Comparison of ENCODE assay signal across 22 mouse cellular contexts in the genomic region with DNA sequence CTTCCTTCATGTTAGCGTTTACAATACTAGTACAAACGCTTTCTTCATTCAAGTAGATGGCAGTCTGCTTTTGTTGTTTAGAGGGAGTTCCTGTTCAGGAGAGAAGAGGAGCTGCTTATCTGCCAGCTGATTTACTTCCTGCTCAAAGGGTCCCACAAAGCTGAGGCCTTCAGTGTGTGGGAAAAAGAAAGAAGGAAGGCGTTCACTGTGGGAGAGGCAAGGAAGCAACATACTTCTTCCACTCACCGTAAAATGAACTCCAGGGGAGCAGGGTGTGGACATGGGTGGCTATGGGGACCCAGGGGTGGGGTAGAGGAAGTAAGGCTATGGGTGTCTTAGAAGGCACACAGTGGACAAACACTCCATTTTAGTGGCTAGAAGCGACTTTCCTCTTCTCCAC. TPM values are rescaled to one million over a fixed set of nuclear protein-coding genes. Genes with fewer than 3 reads are reported as not detected.
A peak's percentile ranks its signal among the peaks of the same experiment; 100 is the strongest.
DNase-seq lines count a peak whose midpoint lies in the region; ATAC-seq and TF ChIP-seq lines count a peak whose summit lies in the region.
"Had no signal": no experiment of that assay in that cellular context is flagged by ENCODE, and none has a peak within 500 bp of the region (broad histone marks: within the 10 kb centered on the region; RNA-seq: fewer than 3 reads in every experiment).

No protein-coding gene starts in this region.

- no peaks in the 10 kb centered on the region for H3K79me2 ChIP-seq in MEL (ENCODE audit: control insufficient read depth, insufficient read depth, low read length, poor library complexity)

- DNase-seq in heart, postnatal 0 days (ENCODE audit: low spot score), result no peak
- DNase-seq in heart, postnatal 10 days, result no peak
- DNase-seq in MEL (ENCODE audit: low read depth, low spot score), result peak; percentile 46
- peak; percentile 24 to 29 for DNase-seq in lung, postnatal 4 days
- DNase-seq in natural killer cell, adult 2 months (ENCODE audit: low spot score in 2 of 2), result no peak
- DNase-seq in urinary bladder, postnatal 36 days (ENCODE audit: low spot score in 2 of 2), result no peak
- DNase-seq in cerebellum, postnatal 25 days, result no peak
- DNase-seq: adrenal gland, adult 8-10 months; cerebellum, adult 18-20 months; heart, adult 2 months; thymus, adult 18-20 months had no signal

- no peak overlapping the region for H3K4me2 ChIP-seq in heart, postnatal 0 days (ENCODE audit: low read depth, low read length)
- H3K4me2 ChIP-seq: forebrain, embryonic 12.5 days; hindbrain, embryonic 13.5 days; limb, embryonic 13.5 days; liver, embryonic 15.5 days had no signal

- TF ChIP-seq EP300 in heart, postnatal 0 days (IDR thresholded peaks at IDR 0.05; ENCODE audit: low read depth), result no peak
- no peak for TF ChIP-seq EP300 in MEL (IDR thresholded peaks at IDR 0.05; ENCODE audit: low read depth in 1 of 2, low read length in 2 of 2)

- no peaks in the 10 kb centered on the region for H3K36me3 ChIP-seq in heart, postnatal 0 days (replicated peaks; ENCODE audit: control insufficient read depth, insufficient read depth, low read length)
- H3K36me3 ChIP-seq in MEL (ENCODE audit: control insufficient read depth in 1 of 2, insufficient read depth in 2 of 2, low read length in 2 of 2), result peaks cover 0 to 2% of the 10 kb centered on the region in 2 experiments; a peak in 1 of 4 replicates
- H3K36me3 ChIP-seq: forebrain, embryonic 12.5 days; hindbrain, embryonic 13.5 days; limb, embryonic 13.5 days; liver, embryonic 15.5 days had no signal

- H3K9ac ChIP-seq in heart, postnatal 0 days (replicated peaks; ENCODE audit: low read depth, low read length), result no peak overlapping the region
- no peak overlapping the region; the same call in 1 of the 2 replicates for H3K9ac ChIP-seq in MEL (ENCODE audit: control insufficient read depth, low read depth, low read length, poor library complexity, severe bottlenecking)
- H3K9ac ChIP-seq: forebrain, embryonic 12.5 days; hindbrain, embryonic 13.5 days; limb, embryonic 13.5 days; liver, embryonic 15.5 days had no signal

- H3K4me3 ChIP-seq in heart, postnatal 0 days (ENCODE audit: low read depth, low read length), result no peak overlapping the region
- H3K4me3 ChIP-seq in MEL (ENCODE audit: control insufficient read depth in 1 of 2, insufficient read depth in 1 of 2, low read depth in 2 of 2, low read length in 2 of 2), result no peak overlapping the region
- H3K4me3 ChIP-seq: forebrain, embryonic 12.5 days; heart, adult 2 months; hindbrain, embryonic 13.5 days; left cerebral cortex, adult 2 months; limb, embryonic 13.5 days; liver, embryonic 15.5 days had no signal

- no peaks in the 10 kb centered on the region for H3K27me3 ChIP-seq in heart, postnatal 0 days (ENCODE audit: control insufficient read depth, insufficient read depth, low read length)
- H3K27me3 ChIP-seq in MEL (ENCODE audit: control insufficient read depth in 1 of 2, insufficient read depth in 2 of 2, low read length in 2 of 2), result peaks cover 0 to 2% of the 10 kb centered on the region in 2 experiments; a peak in 1 of 4 replicates
- H3K27me3 ChIP-seq: forebrain, embryonic 12.5 days; hindbrain, embryonic 13.5 days; limb, embryonic 13.5 days; liver, embryonic 15.5 days had no signal

- H3K9me3 ChIP-seq in heart, postnatal 0 days (replicated peaks; ENCODE audit: control insufficient read depth, low read length), result no peaks in the 10 kb centered on the region
- H3K9me3 ChIP-seq in MEL (replicated peaks; ENCODE audit: insufficient read depth, low read length), result no peaks in the 10 kb centered on the region
- H3K9me3 ChIP-seq: hindbrain, embryonic 13.5 days; liver, embryonic 15.5 days had no signal

- TF ChIP-seq RAD21 in MEL (IDR thresholded peaks at IDR 0.05; ENCODE audit: low read depth, low read length), result no peak

- 59% methylated on average over 5 of the region's 5 CpGs for WGBS in heart, postnatal 0 days

- intact Hi-C loops in heart, postnatal 10 days (cut with DNase I), result no loop called here

- peaks cover 4% of the 10 kb centered on the region; the same call in 1 of the 2 replicates for H3K4me1 ChIP-seq in heart, postnatal 0 days (ENCODE audit: control insufficient read depth, insufficient read depth)
- peaks cover 0 to 3% of the 10 kb centered on the region in 2 experiments; a peak in 2 of 4 replicates for H3K4me1 ChIP-seq in MEL (ENCODE audit: control insufficient read depth in 1 of 2, insufficient read depth in 2 of 2, low read length in 2 of 2)
- H3K4me1 ChIP-seq: forebrain, embryonic 12.5 days; hindbrain, embryonic 13.5 days; liver, embryonic 15.5 days had no signal

- TF ChIP-seq CTCF in heart, postnatal 0 days (IDR thresholded peaks at IDR 0.05; ENCODE audit: low read depth), result no peak
- TF ChIP-seq CTCF in MEL (IDR thresholded peaks at IDR 0.05 in 2 of 3, conservative IDR thresholded peaks at IDR 0.05 in 1 of 3; ENCODE audit: control insufficient read depth in 1 of 3, insufficient read depth in 1 of 3, low read depth in 2 of 3, low read length in 3 of 3, poor library complexity in 1 of 3, severe bottlenecking in 1 of 3), result no peak

- H3K27ac ChIP-seq in heart, postnatal 0 days (ENCODE audit: low read depth), result peak overlapping the region; percentile 38; the same call in 1 of the 2 replicates
- no peak overlapping the region for H3K27ac ChIP-seq in MEL (ENCODE audit: control insufficient read depth, low read depth, low read length)
- H3K27ac ChIP-seq: forebrain, embryonic 12.5 days; heart, adult 2 months; hindbrain, embryonic 13.5 days; left cerebral cortex, adult 2 months; limb, embryonic 13.5 days; liver, embryonic 15.5 days had no signal

- no peak for ATAC-seq in heart, postnatal 0 days (ENCODE audit: insufficient read depth, low read depth)
- ATAC-seq in hematopoietic stem cell, adult 5-6 weeks (replicated peaks in 1 of 2; ENCODE audit: insufficient read depth in 1 of 2, low FRiP score in 2 of 2, low TSS enrichment in 1 of 2, low read depth in 1 of 2, poor library complexity in 2 of 2, severe bottlenecking in 2 of 2), result peak; percentile 37 to 60; a peak in 2 of 4 replicates

- TF ChIP-seq POLR2A in MEL (IDR thresholded peaks at IDR 0.05; ENCODE audit: control insufficient read depth in 1 of 2, insufficient read depth in 1 of 2, low read depth in 1 of 2, low read length in 2 of 2, poor library complexity in 1 of 2), result no peak

TF ChIP-seq in MEL, 35 proteins besides CTCF, POLR2A, EP300 and RAD21:
- TF ChIP-seq MAX (IDR thresholded peaks at IDR 0.05; ENCODE audit: low read length), result no peak
- TF ChIP-seq CHD1 (IDR thresholded peaks at IDR 0.05; ENCODE audit: low read depth, low read length), result no peak
- no peak for TF ChIP-seq ELF1 (IDR thresholded peaks at IDR 0.05; ENCODE audit: low read depth, low read length)
- no peak for TF ChIP-seq SIN3A (IDR thresholded peaks at IDR 0.05; ENCODE audit: low read length)
- no peak for TF ChIP-seq CHD2 (IDR thresholded peaks at IDR 0.05; ENCODE audit: low read length)
- TF ChIP-seq ETS1 (IDR thresholded peaks at IDR 0.05; ENCODE audit: low read depth, low read length), result peak; percentile 70
- no peak for TF ChIP-seq JUND (IDR thresholded peaks at IDR 0.05; ENCODE audit: low read depth, low read length)
- TF ChIP-seq E2F4 (IDR thresholded peaks at IDR 0.05; ENCODE audit: borderline replicate concordance, low read depth, low read length), result no peak
- TF ChIP-seq MYB (IDR thresholded peaks at IDR 0.05; ENCODE audit: low read depth, low read length), result no peak
- TF ChIP-seq GATA1 (IDR thresholded peaks at IDR 0.05; ENCODE audit: low read depth, low read length), result peak; percentile 68
- TF ChIP-seq POLR2AphosphoS2 (IDR thresholded peaks at IDR 0.05; ENCODE audit: low read length), result no peak
- TF ChIP-seq MXI1 (IDR thresholded peaks at IDR 0.05; ENCODE audit: low read depth, low read length), result no peak
- TF ChIP-seq NRF1 (IDR thresholded peaks at IDR 0.05; ENCODE audit: insufficient read depth, low read depth, low read length, poor library complexity, severe bottlenecking), result no peak
- no peak for TF ChIP-seq TCF12 (IDR thresholded peaks at IDR 0.05; ENCODE audit: low read depth, low read length)
- no peak for TF ChIP-seq USF1 (IDR thresholded peaks at IDR 0.05; ENCODE audit: low read depth, low read length)

RNA-seq across cellular contexts. Expression of a gene that starts 1.5 kb away (rescaled TPM):
- total RNA-seq in heart, postnatal 0 days (2014; rRNA removed; ENCODE audit: low replicate concordance), result not detected in 2 replicates
- polyA plus RNA-seq in heart, postnatal 0 days (2015; fragmentation: Nextera tagmentation; extraction: Ambion mirVana), result not detected in 2 replicates
- not detected for total RNA-seq in heart, postnatal 10 days (2021)
- not detected in 2 replicates for total RNA-seq in MEL (2012; rRNA removed)
- not detected for polyA plus RNA-seq in MEL (2012; ENCODE audit: insufficient read depth in 1 of 2, insufficient read length in 2 of 2, low read depth in 1 of 2, low replicate concordance in 2 of 2, missing spikeins in 1 of 2)
- total RNA-seq in hematopoietic stem cell, adult 5-6 weeks (2017), result not detected in 2 replicates
- total RNA-seq: ES-E14; heart, adult 2 months; layer of hippocampus, adult 18-20 months; left cerebral cortex, adult 2 months had no signal
- polyA plus RNA-seq: forebrain, embryonic 12.5 days; hindbrain, embryonic 13.5 days; liver, embryonic 15.5 days; midbrain, embryonic 14.5 days had no signal

RNA-seq across cellular contexts. Expression of a gene that starts 31.9 kb away (rescaled TPM):
- total RNA-seq in heart, postnatal 0 days (2014; rRNA removed; ENCODE audit: low replicate concordance), result not detected in 2 replicates
- not detected in 2 replicates for polyA plus RNA-seq in heart, postnatal 0 days (2015; fragmentation: Nextera tagmentation; extraction: Ambion mirVana)
- not detected for total RNA-seq in heart, postnatal 10 days (2021)
- not detected in 2 replicates for total RNA-seq in MEL (2012; rRNA removed)
- polyA plus RNA-seq in MEL (2012; ENCODE audit: insufficient read depth in 1 of 2, insufficient read length in 2 of 2, low read depth in 1 of 2, low replicate concordance in 2 of 2, missing spikeins in 1 of 2), result not detected
- 2.3 TPM in 1 of 2 replicates, not detected in the other for total RNA-seq in hematopoietic stem cell, adult 5-6 weeks (2017)
- total RNA-seq: adrenal gland, adult 8-10 months; ES-E14; heart, adult 2 months; layer of hippocampus, adult 18-20 months; left cerebral cortex, adult 2 months had no signal
- polyA plus RNA-seq: C2C12; forebrain, embryonic 12.5 days; heart, adult 2 months; hindbrain, embryonic 13.5 days; limb, embryonic 13.5 days; liver, embryonic 15.5 days; midbrain, embryonic 14.5 days had no signal

RNA-seq across cellular contexts. Expression of a gene that starts 48.3 kb away (rescaled TPM):
- not detected in 2 replicates for total RNA-seq in heart, postnatal 0 days (2014; rRNA removed; ENCODE audit: low replicate concordance)
- not detected in 2 replicates for polyA plus RNA-seq in heart, postnatal 0 days (2015; fragmentation: Nextera tagmentation; extraction: Ambion mirVana)
- not detected for total RNA-seq in heart, postnatal 10 days (2021)
- not detected in 2 replicates for total RNA-seq in MEL (2012; rRNA removed)
- not detected for polyA plus RNA-seq in MEL (2012; ENCODE audit: insufficient read depth in 1 of 2, insufficient read length in 2 of 2, low read depth in 1 of 2, low replicate concordance in 2 of 2, missing spikeins in 1 of 2)
- not detected in 2 replicates for total RNA-seq in hematopoietic stem cell, adult 5-6 weeks (2017)
- total RNA-seq: adrenal gland, adult 8-10 months; ES-E14; heart, adult 2 months; layer of hippocampus, adult 18-20 months; left cerebral cortex, adult 2 months had no signal
- polyA plus RNA-seq: brain, embryonic 14.5 days; C2C12; forebrain, embryonic 12.5 days; heart, adult 2 months; hindbrain, embryonic 13.5 days; limb, embryonic 13.5 days; liver, embryonic 15.5 days; midbrain, embryonic 14.5 days had no signal

Comparison
In these comparisons a context has a peak if more than half of its experiments do, and no peak if none do; other contexts are left out.
1. DNase-seq: peak in MEL (single experiment) and lung, postnatal 4 days (2 of 2); none in heart, postnatal 0 days (single experiment), heart, postnatal 10 days (0 of 2), natural killer cell, adult 2 months (0 of 2), urinary bladder, postnatal 36 days (0 of 2) and cerebellum, postnatal 25 days (0 of 2).